Mouse (Mus musculus) limb, embryonic 10.5 days (tissue): ENCODE measurements around the gene Slc38a11. TPM values are rescaled to one million over a fixed set of nuclear protein-coding genes. Genes with fewer than 3 reads are reported as not detected.

Source experiments
- DNase-seq: peaks from one replicate; pipeline ENCODE4 v3.0.0-alpha.2; 2017; ENCODE audit warnings: low spot score
- H3K27ac ChIP-seq: fragments of 300-500 bp; sonication (generic); 2 replicates; pipeline ENCODE4 v1.5.1; 2016; ENCODE audit warnings: mild to moderate bottlenecking
- H3K27me3 ChIP-seq: fragments of 300-500 bp; sonication (generic); 2 replicates; pipeline ENCODE4 v1.6.1; 2016; ENCODE audit warnings: low read depth, mild to moderate bottlenecking; ENCODE audit not compliant: poor library complexity, severe bottlenecking
- H3K36me3 ChIP-seq: fragments of 300-500 bp; sonication (generic); 2 replicates; pipeline ENCODE4 v1.6.1; 2016; ENCODE audit warnings: mild to moderate bottlenecking, moderate library complexity
- H3K4me1 ChIP-seq: fragments of 300-500 bp; sonication (generic); 2 replicates; pipeline ENCODE4 v1.6.1; 2016
- H3K4me3 ChIP-seq: fragments of 300-500 bp; sonication (generic); 2 replicates; pipeline ENCODE4 v1.5.1; 2016; ENCODE audit warnings: mild to moderate bottlenecking, moderate library complexity
- H3K9me3 ChIP-seq: fragments of 300-500 bp; sonication (generic); replicated peaks from 2 replicates; pipeline ENCODE4 v1.6.1; 2016; ENCODE audit warnings: mild to moderate bottlenecking
- WGBS: fragments of 180-500 bp; shearing (Covaris S2); methylation state at CpG from one replicate; pipeline ENCODE4 v1.1.7; 2016; 5-methylcytosine and 5-hydroxymethylcytosine counted together
- microRNA-seq: library from miRNA; unstranded; fragments of <30 nt; microRNA quantifications from one replicate; pipeline ENCODE4, GENCODE M21; 2017
- polyA plus RNA-seq: library from polyadenylated mRNA; unstranded; fragments of >200 nt; fragmentation: Nextera tagmentation; extraction: Ambion mirVana; gene quantifications from 2 replicates; pipeline ENCODE4 v1.2.1, GENCODE M21; 2016

The Slc38a11 gene
- polyA plus RNA-seq, 1 experiment from 2014 or later, result not detected

GRCm38 (mm10) chr2:65267834-65268233 lies 96.0 kb downstream of the Slc38a11 start:
- no peaks in the 10 kb centered on the region for H3K27me3 ChIP-seq
- H3K4me1 ChIP-seq, result 0 out of 2 replicates have a peak, but pooled peaks cover 5% of the 10 kb centered on the region
- H3K36me3 ChIP-seq, result no peaks in the 10 kb centered on the region
- H3K4me3 ChIP-seq, result no peak overlapping the region
- 43% methylated on average over 4 of the region's 4 CpGs for WGBS
- H3K9me3 ChIP-seq, result no peaks in the 10 kb centered on the region
- no peak for DNase-seq
- H3K27ac ChIP-seq, result no peak overlapping the region

DNA sequence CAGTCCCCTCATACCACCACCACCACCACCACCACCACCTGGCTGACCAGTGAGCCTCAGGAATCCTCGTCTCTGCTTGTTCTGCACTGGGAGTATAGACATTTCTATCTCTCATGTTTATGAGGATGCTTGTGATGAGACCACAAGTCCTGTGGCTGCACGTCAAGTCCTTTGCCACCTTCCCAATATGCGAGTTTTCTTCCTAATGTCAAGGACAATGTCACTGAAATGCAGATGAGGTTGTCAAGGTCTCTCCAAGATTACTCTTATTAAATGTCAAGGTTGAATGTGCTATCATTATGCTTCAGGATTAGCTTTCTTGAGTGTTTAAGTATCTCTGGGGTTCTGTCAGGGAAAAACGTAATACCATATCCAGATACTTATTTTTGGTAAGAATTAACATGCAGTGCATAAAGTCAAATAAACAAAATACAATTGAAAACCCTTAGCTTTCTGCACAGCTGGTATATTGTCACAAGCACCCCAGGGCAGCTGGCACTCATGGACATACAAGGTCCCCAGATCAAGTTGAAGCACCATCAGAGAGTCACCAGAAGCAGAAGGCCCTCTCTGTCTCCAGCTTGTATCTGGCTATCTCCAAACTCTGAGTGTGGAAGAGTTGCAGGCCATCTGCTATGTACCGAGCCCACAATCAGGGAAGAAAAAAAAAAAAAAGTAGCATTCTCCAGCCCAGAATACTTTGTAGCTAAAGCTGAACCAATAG lies 97.1 kb downstream of the Slc38a11 start:
- H3K4me1 ChIP-seq, result 0 out of 2 replicates have a peak, but pooled peaks cover 5% of the 10 kb centered on the region
- H3K27me3 ChIP-seq, result no peaks in the 10 kb centered on the region
- no peaks in the 10 kb centered on the region for H3K9me3 ChIP-seq
- 92% methylated on average over 5 of the region's 5 CpGs for WGBS
- DNase-seq, result no peak
- H3K27ac ChIP-seq, result no peak overlapping the region
- H3K36me3 ChIP-seq, result no peaks in the 10 kb centered on the region
- H3K4me3 ChIP-seq, result no peak overlapping the region

Small RNA genes within 50 kb of the gene (microRNA-seq; reads per million reads assigned to microRNA genes)
- not detected for gene Mir6337

Other genes with a start within 250 kb of the Slc38a11 start
- gene Cobll1, start 124.6 kb downstream of the Slc38a11 start, polyA plus RNA-seq, result 3.2 and 3.9 TPM in 2 replicates
- gene Scn3a, start 203.6 kb upstream of the Slc38a11 start, polyA plus RNA-seq, result 0.95 and 1.6 TPM in 2 replicates